Mouse (Mus musculus) cerebellum, adult 8-10 months (tissue): Measurements from ENCODE around the gene Ccdc106.
"Not testable (repeated sequence)": the region's sequence is repeated elsewhere in the genome, so short reads cannot be mapped to it uniquely, and the experiment has no call there.

ENCODE experiments used
- DNase-seq: peaks from one replicate; pipeline ENCODE4 v3.0.0; 2022

Gene Ccdc106

DNA sequence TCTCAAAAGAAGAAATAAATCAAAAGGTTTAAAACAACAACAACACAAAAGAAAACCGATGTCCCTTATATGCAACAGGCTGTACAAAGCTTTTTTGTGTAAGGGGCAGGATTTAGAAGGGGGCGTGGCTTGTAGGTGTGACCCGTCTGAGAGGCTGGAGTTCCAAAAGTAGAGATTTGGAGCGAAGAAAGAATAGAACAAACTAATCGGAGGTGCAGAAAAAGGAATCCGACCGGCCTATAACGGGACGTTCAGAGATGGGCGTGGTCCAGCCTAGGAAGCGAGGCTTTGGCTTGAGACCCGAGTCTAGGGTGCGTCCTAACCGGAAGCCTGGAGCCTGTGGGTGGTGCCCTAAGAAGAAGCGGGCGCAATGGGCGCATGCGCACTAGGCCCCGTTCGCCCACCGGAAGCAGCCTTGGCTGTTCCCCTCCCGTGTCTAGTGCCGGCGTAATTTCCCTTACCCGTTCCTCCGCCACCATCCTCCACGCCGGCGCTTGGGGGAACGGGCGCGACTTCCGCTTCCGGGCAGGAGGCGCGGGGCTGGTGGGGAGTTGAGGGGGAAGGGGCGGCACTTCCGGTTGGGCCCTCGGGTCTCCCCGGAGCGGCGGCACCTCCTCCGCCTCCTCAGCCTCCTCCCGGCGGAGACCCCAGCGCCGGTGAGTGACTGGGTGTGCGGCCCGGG, at the start of gene Ccdc106, which contains the start of gene Zfp865:
Gene Ccdc106 (plus strand): TSS at position 554 of the 682 bp plus-strand sequence.
Gene Zfp865 (plus strand): TSS at position 377 of the 682 bp plus-strand sequence.
- peak; percentile 97 for DNase-seq

DNA sequence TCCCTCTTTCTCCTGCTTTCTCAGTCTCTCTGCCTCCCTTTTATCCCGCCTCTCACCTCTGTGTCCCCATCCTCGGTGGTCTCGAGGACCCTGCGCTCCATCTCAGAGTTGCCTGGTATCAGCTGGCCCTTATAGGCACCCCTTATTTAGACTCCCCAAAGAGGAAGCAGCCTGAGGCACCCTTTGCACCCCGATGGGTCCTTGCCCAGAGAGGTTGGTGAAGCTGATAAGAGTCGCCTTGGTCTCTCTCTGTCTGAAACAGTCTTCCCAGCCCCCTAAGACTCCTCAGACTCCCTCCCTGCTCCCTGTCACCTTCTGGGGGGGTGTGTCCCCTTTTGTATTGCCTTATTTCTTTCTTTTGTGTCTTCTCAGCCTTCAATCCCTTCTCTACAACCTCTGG, 49.3 kb upstream of the Ccdc106 start, which contains the start of gene Sbk3:
Gene Sbk3 (minus strand): TSS at position 101 of the 400 bp plus-strand sequence.
- no peak for DNase-seq

GRCm38 (mm10) chr7:4971710-4972109, 48.6 kb upstream of the Ccdc106 start:
- no peak for DNase-seq

- no peak for DNase-seq
Observed at GRCm38 (mm10) chr7:4972321-4973047, 47.9 kb upstream of the Ccdc106 start.

DNA sequence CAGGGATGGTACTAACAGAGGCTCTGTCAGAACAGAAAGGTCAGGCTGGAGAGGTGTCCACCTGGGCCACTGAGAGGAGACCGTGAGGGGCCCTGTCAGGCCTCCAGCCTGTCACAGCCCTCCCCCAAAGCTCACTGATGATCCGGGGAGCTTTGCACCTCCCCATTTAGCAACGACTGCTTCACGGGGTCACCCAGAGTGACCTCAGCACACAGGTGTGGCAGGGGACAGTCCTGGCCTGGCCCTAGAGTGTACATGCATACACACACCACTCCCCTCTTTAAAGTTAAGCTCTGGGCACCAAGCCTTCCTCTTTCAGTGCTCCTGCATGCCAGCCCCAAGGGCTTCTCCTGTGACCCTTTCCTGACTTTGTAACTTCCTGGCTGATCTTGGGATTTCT, 44.9 kb upstream of the Ccdc106 start:
- DNase-seq: no peak

DNA sequence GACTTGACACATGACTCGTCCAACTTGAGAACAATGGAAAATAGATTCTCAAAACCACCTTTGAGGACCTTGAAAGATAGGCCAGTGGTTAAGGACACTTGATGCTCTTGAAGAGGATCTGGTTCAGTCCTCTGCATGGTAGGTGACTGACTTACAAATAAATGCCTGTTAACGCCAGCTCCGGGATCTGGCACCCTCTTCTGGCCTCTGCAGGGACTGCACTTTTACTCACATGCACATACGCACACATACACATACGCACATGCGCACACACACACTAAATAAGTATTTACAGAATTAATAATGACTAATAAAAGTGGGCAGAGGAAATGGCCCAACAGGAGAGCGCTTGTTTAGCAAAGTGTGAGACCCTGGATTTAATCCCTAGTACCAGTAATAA, 43.5 kb upstream of the Ccdc106 start:
- no peak for DNase-seq

- DNase-seq: no peak
Observed at GRCm38 (mm10) chr7:4988250-4988649, 32.1 kb upstream of the Ccdc106 start.

- DNase-seq: no peak
Observed at GRCm38 (mm10) chr7:4993347-4993998, 26.9 kb upstream of the Ccdc106 start.

- DNase-seq: no peak
Observed at GRCm38 (mm10) chr7:4993999-4994788, 26.2 kb upstream of the Ccdc106 start.

DNA sequence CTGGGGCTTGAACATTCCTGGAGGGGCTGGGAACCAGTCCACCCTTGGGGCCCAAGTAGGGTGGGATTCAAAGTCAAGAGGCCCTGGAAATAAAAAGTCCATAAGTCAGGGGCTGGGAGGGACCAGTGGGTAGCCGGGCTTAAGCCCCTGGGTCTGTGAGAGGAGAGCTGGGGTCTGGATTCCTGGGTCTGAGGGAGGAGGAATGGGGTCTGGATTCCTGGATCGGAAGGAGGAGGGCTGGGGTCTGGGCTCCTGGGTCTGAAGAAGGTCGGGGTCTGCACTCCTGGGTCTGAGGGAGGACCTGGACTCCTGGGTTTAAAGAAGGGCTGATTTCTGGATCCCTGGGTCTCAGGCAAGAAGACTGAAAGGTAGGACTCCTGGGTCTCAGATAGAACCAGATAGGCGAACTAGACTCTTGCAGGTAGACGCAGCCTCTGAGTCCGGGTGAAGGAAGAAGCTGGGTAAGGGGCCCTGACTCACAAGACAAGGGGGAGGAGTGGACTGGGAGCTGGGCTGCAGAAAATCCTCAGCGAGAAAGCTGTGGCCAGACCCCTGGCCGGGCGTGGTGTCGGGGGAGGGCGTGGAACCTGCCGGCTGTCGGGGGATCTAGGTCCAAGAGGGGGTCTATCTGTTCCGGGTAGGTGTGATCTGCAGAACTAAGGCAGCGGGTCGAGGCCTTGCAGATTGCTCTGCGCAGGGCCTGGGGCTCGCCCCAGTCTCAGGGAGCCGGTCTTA, 24.9 kb upstream of the Ccdc106 start:
- no peak for DNase-seq

GRCm38 (mm10) chr7:4996003-4996895, 24.1 kb upstream of the Ccdc106 start, which contains the start of gene Zfp579:
Gene Zfp579, minus strand, starts transcription at chr7:4996158.
- peak; percentile 96 for DNase-seq

DNA sequence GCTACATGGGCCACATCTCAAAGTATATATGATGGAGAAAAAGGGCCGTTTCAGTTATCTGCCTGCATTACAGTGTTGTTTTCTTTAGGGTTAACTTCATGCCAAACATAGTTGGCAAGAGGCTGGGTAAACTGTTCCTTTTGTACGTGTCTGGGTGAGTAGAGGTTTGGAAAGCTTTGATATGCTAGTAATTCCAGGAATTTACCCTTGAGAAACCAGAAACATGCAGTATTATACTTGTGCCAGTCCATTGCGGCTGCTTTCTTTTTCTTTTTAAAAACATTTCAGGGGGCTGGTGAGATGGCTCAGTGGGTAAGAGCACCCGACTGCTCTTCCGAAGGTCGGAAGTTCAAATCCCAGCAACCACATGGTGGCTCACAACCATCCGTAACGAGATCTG, 23.4 kb upstream of the Ccdc106 start:
- DNase-seq: no peak

DNA sequence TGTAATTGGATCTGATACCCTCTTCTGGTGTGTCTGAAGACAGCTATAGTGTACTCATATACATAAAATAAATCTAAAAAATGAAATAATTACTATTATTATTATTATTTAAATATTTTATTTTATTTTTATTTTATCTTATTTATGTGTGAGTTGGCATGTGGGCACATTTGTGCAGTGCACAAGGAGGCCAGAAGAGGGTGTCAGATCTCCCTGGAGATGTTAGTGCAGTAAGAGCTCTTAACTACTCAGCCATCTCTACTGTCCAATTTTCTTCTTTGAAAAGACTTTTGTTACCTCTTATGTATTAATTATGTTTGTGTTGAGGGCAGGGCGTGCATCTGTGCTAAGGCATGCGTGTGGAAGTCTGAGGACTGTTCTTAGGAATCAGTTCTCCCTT, 20.5 kb upstream of the Ccdc106 start:
- no peak for DNase-seq

DNA sequence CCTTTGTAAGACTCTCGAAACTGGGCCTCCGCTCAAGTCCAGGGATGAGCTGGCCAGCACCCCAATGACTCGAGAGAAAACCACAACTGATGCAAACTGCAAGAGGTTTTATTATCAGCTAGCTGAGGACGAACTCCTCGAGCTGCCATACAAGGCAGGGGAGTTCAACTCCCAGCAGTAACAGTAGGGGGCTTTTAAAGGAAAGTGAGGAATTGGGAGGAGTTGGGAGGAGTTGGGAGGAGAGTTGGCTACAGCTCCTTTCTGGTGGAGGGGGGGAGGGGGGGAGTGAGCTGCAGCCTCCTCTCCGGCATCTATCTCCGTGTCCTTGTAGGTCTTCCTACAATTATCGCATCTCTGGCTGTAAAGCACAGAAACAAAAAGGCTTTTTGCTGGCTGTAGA, 17.5 kb upstream of the Ccdc106 start:
- DNase-seq: not testable (repeated sequence)

DNA sequence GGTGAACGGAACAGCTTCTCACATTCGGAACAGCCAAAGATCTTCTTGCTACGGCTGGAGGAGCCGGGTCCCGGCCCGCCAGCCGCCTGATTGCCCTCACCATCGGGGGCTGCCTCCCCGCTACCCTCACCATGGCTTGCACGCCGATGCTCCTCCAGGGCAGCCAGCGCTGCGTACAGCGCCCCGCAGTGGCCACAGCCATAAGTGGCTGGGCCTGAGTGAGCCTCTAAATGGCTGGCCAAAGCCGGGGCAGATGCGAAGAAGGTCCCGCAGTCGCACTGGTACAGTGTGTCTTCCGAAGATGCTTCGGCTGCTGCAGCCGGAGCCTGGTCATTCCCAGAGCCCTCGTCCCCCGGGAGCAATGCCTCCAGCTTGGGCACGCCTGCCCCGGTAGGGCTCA, 12.1 kb upstream of the Ccdc106 start:
- no peak for DNase-seq

DNA sequence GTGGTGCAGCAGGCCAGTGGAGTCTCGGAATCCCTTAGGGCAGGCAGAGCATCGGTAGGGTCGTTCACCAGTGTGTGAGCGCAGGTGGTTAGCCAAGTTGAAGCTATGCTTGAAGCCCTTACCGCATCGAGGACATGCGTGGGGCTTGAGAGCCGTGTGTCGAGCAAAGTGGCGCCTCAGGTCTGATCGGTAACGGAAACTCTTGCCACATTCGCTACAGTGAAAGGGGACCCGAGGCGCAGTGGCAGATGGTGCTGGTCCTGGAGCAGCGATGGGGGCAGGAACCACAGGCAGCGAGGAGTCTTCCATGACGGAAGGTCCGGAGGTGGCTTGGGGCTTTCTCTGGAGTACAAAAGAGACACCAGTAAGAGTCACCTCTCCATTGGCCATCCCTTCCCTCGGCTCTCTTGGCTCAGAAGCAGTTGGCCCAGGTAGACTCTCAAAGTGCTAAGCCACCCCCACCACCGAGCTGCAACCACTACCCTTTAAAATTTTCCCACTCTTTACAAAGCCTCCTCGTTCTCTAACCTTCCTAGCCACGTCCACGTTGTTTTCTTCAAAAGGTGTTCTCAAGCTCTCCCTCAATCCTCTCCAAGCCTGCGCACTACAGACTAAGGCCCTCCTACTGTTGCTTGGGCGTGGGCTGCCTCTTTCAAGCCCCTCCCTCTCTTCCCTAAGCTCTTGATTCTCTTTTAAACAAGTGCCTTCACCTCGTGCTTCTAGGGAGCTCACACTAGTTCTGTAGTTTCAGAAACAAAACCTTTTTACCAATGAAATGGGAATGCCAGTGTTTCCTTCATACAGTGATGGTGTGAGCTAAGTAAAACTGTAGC, 7.5 kb upstream of the Ccdc106 start:
- no peak for DNase-seq

- DNase-seq: peak; percentile 96
Observed at GRCm38 (mm10) chr7:5014251-5015117, 5.9 kb upstream of the Ccdc106 start, which contains the start of the genes Zfp524 and Fiz1. Gene Zfp524, plus strand, starts transcription at chr7:5014415. Gene Fiz1, minus strand, starts transcription at chr7:5014697.

DNA sequence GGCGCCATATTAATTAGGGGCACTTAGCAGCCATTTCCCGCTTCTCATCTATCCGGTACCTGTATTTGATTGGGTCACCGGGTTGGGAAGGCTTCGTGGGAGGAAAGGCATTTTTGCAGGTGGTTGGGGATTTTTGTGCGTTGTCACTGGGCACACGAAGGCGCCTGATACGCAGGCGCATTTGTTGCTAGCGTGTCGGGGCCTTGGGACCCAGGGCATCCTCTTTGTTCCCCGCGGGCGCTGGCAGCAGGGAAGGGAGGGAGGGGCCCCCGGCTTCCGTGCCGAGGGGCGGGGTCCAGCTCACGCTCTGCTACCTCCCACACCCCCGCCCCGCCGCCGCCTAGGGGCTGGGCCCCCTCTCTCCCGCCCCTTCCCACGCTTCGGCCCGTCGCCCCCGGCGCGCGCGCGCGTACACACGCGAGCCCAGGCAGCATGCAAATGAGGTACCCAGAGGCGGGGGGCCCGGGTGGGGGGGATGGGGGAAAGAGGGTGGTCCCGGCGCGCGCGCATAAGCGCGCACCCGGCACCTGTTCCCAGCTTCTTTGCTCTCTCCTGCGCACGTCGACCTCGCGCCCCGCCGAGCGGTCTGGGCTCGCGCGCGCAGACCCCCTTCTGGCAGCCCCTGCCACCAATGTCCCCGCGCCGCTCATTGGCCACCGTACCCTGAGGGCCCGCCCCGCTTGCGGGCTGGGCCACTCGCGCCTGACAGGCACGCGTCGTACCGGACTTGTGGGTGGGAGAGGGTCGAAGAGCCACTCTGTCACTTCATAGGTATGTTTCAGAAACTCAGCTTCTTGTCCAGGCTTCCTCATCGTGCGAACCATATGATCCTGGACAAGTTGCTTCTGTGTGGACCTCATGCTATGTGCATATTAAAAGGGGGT, 5.0 kb upstream of the Ccdc106 start, which contains the start of gene Gm44973:
Gene Gm44973 (plus strand): TSS at position 379 of the 884 bp plus-strand sequence.
- DNase-seq: peak; percentile 88
